Mouse (Mus musculus) E14TG2a.4 (cell line): ENCODE measurements around the gene Mast4.

ENCODE experiments used
- CTCF ChIP-seq: conservative IDR thresholded peaks from 2 replicates; pipeline ENCODE4 v1.5.1; 2014; ENCODE audit warnings: low read length
- NANOG ChIP-seq: IDR thresholded peaks from 2 replicates; pipeline ENCODE4 v1.6.1; 2014; ENCODE audit warnings: borderline replicate concordance, low read length, mixed read lengths
- POU5F1 ChIP-seq: IDR thresholded peaks from 2 replicates; pipeline ENCODE4 v1.6.1; 2014; ENCODE audit warnings: low read length, borderline replicate concordance

DNA sequence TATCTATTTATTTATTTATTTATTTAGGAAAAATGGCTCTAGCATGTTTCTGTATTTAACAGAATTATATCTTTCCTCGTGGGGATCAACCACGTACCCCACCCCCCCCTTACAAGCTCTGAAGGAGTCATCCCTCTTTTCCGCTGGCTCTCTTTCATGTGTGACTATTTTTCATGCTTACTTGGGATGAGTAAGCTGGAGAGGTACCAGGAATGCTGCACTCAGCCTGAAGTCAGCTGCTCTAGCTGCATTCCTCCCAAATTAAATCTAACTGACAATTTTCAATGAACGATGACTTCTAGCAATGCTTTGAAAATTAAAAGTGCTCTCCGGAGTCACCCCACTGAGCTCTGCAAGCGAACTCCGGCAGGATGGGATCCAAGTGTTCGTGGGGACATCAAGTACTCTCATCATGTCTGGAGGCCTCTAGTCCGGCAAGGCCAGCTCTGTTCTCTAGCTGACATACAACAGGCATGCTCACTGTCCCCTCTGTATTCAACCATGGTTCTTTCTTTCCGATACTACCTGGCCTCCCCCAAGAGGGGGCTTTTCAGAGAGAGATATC, 547.5 kb downstream of the Mast4 start:
- TF ChIP-seq CTCF (no peak), POU5F1 (no peak), NANOG (no peak)
